ENCODE assay signal across 27 mouse cellular contexts in genomic region chr14:60805871-60806270, GRCm38 (mm10). TPM values are rescaled to one million over a fixed set of nuclear protein-coding genes. Genes with fewer than 3 reads are reported as not detected.
DNase-seq lines count a peak whose midpoint lies in the region; ATAC-seq lines count a peak whose summit lies in the region.
"Had no signal": no experiment of that assay in that cellular context is flagged by ENCODE, and none has a peak within 500 bp of the region (broad histone marks: within the 10 kb centered on the region; RNA-seq: fewer than 3 reads in every experiment).

No protein-coding gene starts in this region.

- H3K27me3 ChIP-seq in heart, embryonic 12.5 days (replicated peaks) = no peaks in the 10 kb centered on the region
- H3K27me3 ChIP-seq in embryonic facial prominence, embryonic 15.5 days = no peaks in the 10 kb centered on the region
- H3K27me3 ChIP-seq: liver, embryonic 13.5 days; neural tube, embryonic 15.5 days; stomach, embryonic 15.5 days had no signal

- H3K9ac ChIP-seq in heart, embryonic 12.5 days = no peak overlapping the region
- H3K9ac ChIP-seq in embryonic facial prominence, embryonic 15.5 days = no peak overlapping the region
- H3K9ac ChIP-seq: hindbrain, embryonic 14.5 days; liver, embryonic 13.5 days; neural tube, embryonic 15.5 days; stomach, embryonic 15.5 days had no signal

- H3K4me3 ChIP-seq in heart, embryonic 12.5 days = no peak overlapping the region
- H3K4me3 ChIP-seq in embryonic facial prominence, embryonic 15.5 days (replicated peaks) = no peak overlapping the region
- H3K4me3 ChIP-seq: liver, embryonic 13.5 days; neural tube, embryonic 15.5 days; stomach, embryonic 15.5 days had no signal

- no peak for ATAC-seq in heart, embryonic 12.5 days (ENCODE audit: insufficient number of reproducible peaks, low FRiP score)
- ATAC-seq in embryonic facial prominence, embryonic 15.5 days (ENCODE audit: insufficient number of reproducible peaks, low FRiP score, low TSS enrichment, low read depth) = no peak
- ATAC-seq: activated CD4-positive, CD25-positive, alpha-beta regulatory T cell, adult 4 months; inflammation-experienced regulatory T-cells, adult 6 months had no signal

- peaks cover 13% of the 10 kb centered on the region for H3K36me3 ChIP-seq in heart, embryonic 12.5 days
- H3K36me3 ChIP-seq in embryonic facial prominence, embryonic 15.5 days = peaks cover 22% of the 10 kb centered on the region

- no peak overlapping the region for H3K27ac ChIP-seq in heart, embryonic 12.5 days (ENCODE audit: poor library complexity, severe bottlenecking)
- H3K27ac ChIP-seq in embryonic facial prominence, embryonic 15.5 days (replicated peaks) = peak overlapping the region; percentile 79
- H3K27ac ChIP-seq: hindbrain, embryonic 14.5 days; liver, embryonic 13.5 days; neural tube, embryonic 15.5 days; stomach, embryonic 15.5 days had no signal

- DNase-seq in adrenal gland, postnatal 10 days = peak; percentile 43
- no peak for DNase-seq in adrenal gland, adult 2 months
- peak; percentile 49 for DNase-seq in heart, adult 18-20 months
- DNase-seq in adipocyte (ENCODE audit: low spot score) = peak; percentile 8
- DNase-seq in urinary bladder, postnatal 36 days (ENCODE audit: low spot score in 2 of 2) = no peak
- DNase-seq in urinary bladder, adult 2 months (ENCODE audit: low spot score) = no peak
- DNase-seq: cerebellum, adult 18-20 months; cerebellum, postnatal 25 days; kidney, adult 18-20 months; kidney, postnatal 4 days; liver, embryonic 13.5 days; lung, adult 2 months; lung, postnatal 14 days; right cerebral cortex, adult 18-20 months; right cerebral cortex, postnatal 4 days; thymus, postnatal 36 days had no signal

- H3K4me2 ChIP-seq in heart, embryonic 12.5 days = no peak overlapping the region
- H3K4me2 ChIP-seq in embryonic facial prominence, embryonic 15.5 days (replicated peaks) = no peak overlapping the region
- H3K4me2 ChIP-seq: hindbrain, embryonic 14.5 days; liver, embryonic 13.5 days; midbrain, embryonic 11.5 days; neural tube, embryonic 15.5 days; stomach, embryonic 15.5 days had no signal

- 85% methylated on average over 1 of the region's 1 CpGs for WGBS in heart, embryonic 12.5 days
- 78% methylated on average over 1 of the region's 1 CpGs for WGBS in embryonic facial prominence, embryonic 15.5 days

- peaks cover 6% of the 10 kb centered on the region; the same call in 1 of the 2 replicates for H3K4me1 ChIP-seq in heart, embryonic 12.5 days (replicated peaks)
- H3K4me1 ChIP-seq in embryonic facial prominence, embryonic 15.5 days = peaks cover 10% of the 10 kb centered on the region; the same call in 1 of the 2 replicates
- H3K4me1 ChIP-seq: neural tube, embryonic 15.5 days; stomach, embryonic 15.5 days had no signal

- H3K9me3 ChIP-seq in heart, embryonic 12.5 days (replicated peaks) = no peaks in the 10 kb centered on the region
- H3K9me3 ChIP-seq in embryonic facial prominence, embryonic 15.5 days (replicated peaks) = no peaks in the 10 kb centered on the region
- H3K9me3 ChIP-seq: liver, embryonic 13.5 days; neural tube, embryonic 15.5 days; stomach, embryonic 15.5 days had no signal

RNA-seq across cellular contexts. Expression of gene Mipep, which starts 21.5 kb away (rescaled TPM):
- total RNA-seq in adrenal gland, postnatal 10 days (2021) = 10 to 100 TPM; 52.9 to 57.9 TPM
- 10 to 100 TPM; 41.4 to 44.4 TPM for total RNA-seq in adrenal gland, adult 2 months (2021)
- 20.0 and 28.9 TPM in 2 replicates for polyA plus RNA-seq in adrenal gland, adult 2 months (2012; rRNA removed)
- total RNA-seq in heart, adult 18-20 months (2021) = 10 to 100 TPM; 70.0 to 75.1 TPM
- 29.5 and 31.4 TPM in 2 replicates for polyA plus RNA-seq in heart, embryonic 12.5 days (2016; fragmentation: Nextera tagmentation; extraction: Ambion mirVana)
- polyA plus RNA-seq in embryonic facial prominence, embryonic 15.5 days (2015; fragmentation: Nextera tagmentation; extraction: Ambion mirVana) = 20.0 and 24.3 TPM in 2 replicates
- polyA plus RNA-seq in urinary bladder, adult 2 months (2012; rRNA removed) = 11.7 and 11.9 TPM in 2 replicates

RNA-seq across cellular contexts. Expression of gene C1qtnf9, which starts 37.9 kb away (rescaled TPM):
- 10 to 100 TPM; 17.0 to 18.9 TPM for total RNA-seq in adrenal gland, postnatal 10 days (2021)
- total RNA-seq in adrenal gland, adult 2 months (2021) = 1 to 10 TPM; 3.7 to 7.1 TPM
- 1.4 and 1.8 TPM in 2 replicates for polyA plus RNA-seq in adrenal gland, adult 2 months (2012; rRNA removed)
- 10 to 100 TPM; 42.7 to 47.8 TPM for total RNA-seq in heart, adult 18-20 months (2021)
- polyA plus RNA-seq in heart, embryonic 12.5 days (2016; fragmentation: Nextera tagmentation; extraction: Ambion mirVana) = 0.20 TPM in 1 of 2 replicates, not detected in the other
- 3.6 and 4.1 TPM in 2 replicates for polyA plus RNA-seq in embryonic facial prominence, embryonic 15.5 days (2015; fragmentation: Nextera tagmentation; extraction: Ambion mirVana)
- 6.9 and 7.8 TPM in 2 replicates for polyA plus RNA-seq in urinary bladder, adult 2 months (2012; rRNA removed)
- total RNA-seq: granulocyte monocyte progenitor cell, adult 5-6 weeks; megakaryocyte progenitor cell, adult 5-6 weeks had no signal
- polyA plus RNA-seq: activated CD4-positive, CD25-positive, alpha-beta regulatory T cell, adult 4 months; forebrain, embryonic 11.5 days; hindbrain, embryonic 14.5 days; midbrain, embryonic 11.5 days had no signal

Comparison
In these comparisons a context has a peak if more than half of its experiments do, and no peak if none do; other contexts are left out.
1. DNase-seq: peak in adrenal gland, postnatal 10 days (single experiment), heart, adult 18-20 months (2 of 2) and adipocyte (single experiment); none in adrenal gland, adult 2 months (single experiment), urinary bladder, postnatal 36 days (0 of 2) and urinary bladder, adult 2 months (single experiment).